Mouse (Mus musculus) liver, postnatal 0 days (tissue): ENCODE measurements around the gene Trim67.

ENCODE experiments used
- CTCF ChIP-seq: sonication (generic); IDR thresholded peaks from 2 replicates; pipeline ENCODE4 v1.5.1; 2016; ENCODE audit warnings: antibody characterized with exemption, low read depth
- EP300 ChIP-seq: IDR thresholded peaks from 2 replicates; pipeline ENCODE4 v1.6.1; 2016; ENCODE audit warnings: antibody characterized with exemption, low read depth, mild to moderate bottlenecking

DNA sequence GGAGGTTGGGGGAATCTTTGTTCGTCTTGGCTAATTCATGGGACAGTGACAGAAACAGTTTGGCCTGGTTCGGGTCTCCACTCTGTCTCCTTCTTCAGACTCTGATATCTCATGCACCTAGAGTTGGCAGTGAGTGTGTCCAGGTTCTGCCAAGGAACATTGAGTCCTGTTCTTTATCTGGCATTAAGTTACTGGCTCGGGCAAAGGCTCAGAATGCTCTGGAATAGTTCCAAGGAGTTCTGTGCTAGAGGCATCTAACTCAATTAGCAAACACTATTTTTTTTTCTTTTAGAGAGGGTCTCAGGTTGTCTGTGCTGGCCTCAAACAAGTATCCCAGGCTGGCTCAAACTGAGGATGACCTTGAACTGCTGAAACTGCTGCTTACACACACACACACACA, 24.5 kb downstream of the Trim67 start:
- TF ChIP-seq CTCF (no peak), EP300 (no peak)
